Mouse (Mus musculus) erythroblast, embryonic 14.5 days (primary cell): ENCODE results near the gene Capn11.

Experiments used
- GATA1 ChIP-seq: IDR thresholded peaks from 2 replicates; pipeline ENCODE4 v1.6.1; 2012; ENCODE audit warnings: low read length, inconsistent platforms, mixed read lengths
- TAL1 ChIP-seq: IDR thresholded peaks from 3 replicates; pipeline ENCODE4 v1.6.1; 2012; ENCODE audit warnings: low read length, inconsistent platforms, mixed read lengths

DNA sequence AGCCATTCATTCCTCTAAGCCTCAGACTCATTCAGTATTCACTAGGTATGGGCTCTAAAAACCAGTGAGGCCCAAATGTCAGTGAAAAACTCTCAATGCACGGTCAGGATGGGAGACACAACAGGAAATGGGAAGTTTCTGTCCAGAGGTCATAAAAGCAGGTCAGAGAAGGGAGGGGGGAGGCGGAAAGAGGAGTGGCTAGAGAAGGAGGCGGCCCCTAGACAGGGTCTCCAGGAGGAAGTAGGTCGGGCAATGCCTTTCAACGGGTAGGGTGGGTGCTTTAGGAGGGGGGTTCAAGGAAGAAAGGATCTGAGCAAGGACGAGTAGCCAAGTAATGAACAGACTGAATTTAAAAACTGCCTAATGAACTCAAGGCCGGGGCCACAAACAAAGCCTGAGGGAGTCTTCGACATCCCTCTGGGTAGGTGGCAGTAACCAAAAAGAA, 40.2 kb downstream of the Capn11 start:
- TF ChIP-seq TAL1, result no peak
- no peak for TF ChIP-seq GATA1
